Mouse (Mus musculus): ENCODE data around the gene Atad2b. TPM values are rescaled to one million over a fixed set of nuclear protein-coding genes. Genes with fewer than 3 reads are reported as not detected.
"Not testable (repeated sequence)": the region's sequence is repeated elsewhere in the genome, so short reads cannot be mapped to it uniquely, and the experiment has no call there.

Gene Atad2b
- polyA plus RNA-seq, 1 experiment from 2014 or later = 19.6 TPM

- 90% methylated on average over 3 of the region's 3 CpGs for WGBS
- H3K9me3 ChIP-seq (ENCODE audit: control insufficient read depth, low read length) = no peaks in the 10 kb centered on the region
- no peaks in the 10 kb centered on the region for H3K4me1 ChIP-seq (ENCODE audit: control insufficient read depth, insufficient read depth, low read length)
- no peaks in the 10 kb centered on the region for H3K36me3 ChIP-seq (ENCODE audit: control insufficient read depth, insufficient read depth, low read length)
- no peak for ATAC-seq (ENCODE audit: insufficient number of reproducible peaks, low FRiP score, low TSS enrichment, low read depth)
- DNase-seq (ENCODE audit: low spot score) = no peak
- H3K27me3 ChIP-seq (ENCODE audit: control insufficient read depth, insufficient read depth, low read length) = no peaks in the 10 kb centered on the region
- no peak overlapping the region for H3K27ac ChIP-seq (replicated peaks; ENCODE audit: low read depth, low read length)
- H3K9ac ChIP-seq (ENCODE audit: low read length) = no peak overlapping the region
- H3K4me3 ChIP-seq (ENCODE audit: low read depth, low read length) = no peak overlapping the region
- no peak overlapping the region for H3K4me2 ChIP-seq (ENCODE audit: low read depth, severe bottlenecking)
These were observed 88.2 kb downstream of the Atad2b start for GRCm38 (mm10) chr12:5005338-5005737.

DNA sequence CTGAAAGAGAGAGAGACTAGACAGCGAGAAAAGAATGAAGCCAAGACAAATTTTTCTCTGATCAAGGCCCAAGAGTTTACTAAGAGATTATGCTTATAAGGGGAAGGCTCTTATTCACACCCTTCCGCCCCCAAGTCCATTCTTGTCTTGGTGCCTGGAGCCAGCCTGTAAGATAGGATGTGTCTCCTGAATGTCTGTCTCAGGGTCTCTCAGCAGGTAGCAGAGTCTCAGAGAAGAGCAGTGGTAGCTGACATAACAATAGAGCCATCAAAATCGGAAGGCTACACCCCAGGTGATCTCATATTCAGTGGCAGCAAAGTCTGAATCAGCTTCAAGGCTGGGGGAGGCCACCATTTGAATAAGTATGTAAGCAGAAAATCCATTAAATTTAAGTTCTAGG lies 88.6 kb downstream of the Atad2b start:
- not testable (repeated sequence) for H3K4me2 ChIP-seq (ENCODE audit: low read depth, severe bottlenecking); H3K9ac ChIP-seq (ENCODE audit: low read length)
- 82% methylated on average over 3 of the region's 3 CpGs for WGBS

GRCm38 (mm10) chr12:5008638-5009037 lies 91.5 kb downstream of the Atad2b start:
- not testable (repeated sequence) for H3K9me3 ChIP-seq (ENCODE audit: control insufficient read depth, low read length); H3K27ac ChIP-seq (replicated peaks; ENCODE audit: low read depth, low read length); H3K4me2 ChIP-seq (ENCODE audit: low read depth, severe bottlenecking); H3K9ac ChIP-seq (ENCODE audit: low read length); H3K36me3 ChIP-seq (ENCODE audit: control insufficient read depth, insufficient read depth, low read length); H3K27me3 ChIP-seq (ENCODE audit: control insufficient read depth, insufficient read depth, low read length); DNase-seq (ENCODE audit: low spot score); ATAC-seq (ENCODE audit: insufficient number of reproducible peaks, low FRiP score, low TSS enrichment, low read depth); H3K4me3 ChIP-seq (ENCODE audit: low read depth, low read length); H3K4me1 ChIP-seq (ENCODE audit: control insufficient read depth, insufficient read depth, low read length)
- WGBS = 85% methylated on average over 2 of the region's 2 CpGs

More for the DNA sequence above, 88.6 kb downstream of the Atad2b start:
- ATAC-seq (ENCODE audit: insufficient number of reproducible peaks, low FRiP score, low TSS enrichment, low read depth); H3K9me3 ChIP-seq (ENCODE audit: control insufficient read depth, low read length); DNase-seq (ENCODE audit: low spot score); H3K4me1 ChIP-seq (ENCODE audit: control insufficient read depth, insufficient read depth, low read length); H3K4me3 ChIP-seq (ENCODE audit: low read depth, low read length); H3K27me3 ChIP-seq (ENCODE audit: control insufficient read depth, insufficient read depth, low read length); H3K36me3 ChIP-seq (ENCODE audit: control insufficient read depth, insufficient read depth, low read length); H3K27ac ChIP-seq (replicated peaks; ENCODE audit: low read depth, low read length): not testable (repeated sequence)

DNA sequence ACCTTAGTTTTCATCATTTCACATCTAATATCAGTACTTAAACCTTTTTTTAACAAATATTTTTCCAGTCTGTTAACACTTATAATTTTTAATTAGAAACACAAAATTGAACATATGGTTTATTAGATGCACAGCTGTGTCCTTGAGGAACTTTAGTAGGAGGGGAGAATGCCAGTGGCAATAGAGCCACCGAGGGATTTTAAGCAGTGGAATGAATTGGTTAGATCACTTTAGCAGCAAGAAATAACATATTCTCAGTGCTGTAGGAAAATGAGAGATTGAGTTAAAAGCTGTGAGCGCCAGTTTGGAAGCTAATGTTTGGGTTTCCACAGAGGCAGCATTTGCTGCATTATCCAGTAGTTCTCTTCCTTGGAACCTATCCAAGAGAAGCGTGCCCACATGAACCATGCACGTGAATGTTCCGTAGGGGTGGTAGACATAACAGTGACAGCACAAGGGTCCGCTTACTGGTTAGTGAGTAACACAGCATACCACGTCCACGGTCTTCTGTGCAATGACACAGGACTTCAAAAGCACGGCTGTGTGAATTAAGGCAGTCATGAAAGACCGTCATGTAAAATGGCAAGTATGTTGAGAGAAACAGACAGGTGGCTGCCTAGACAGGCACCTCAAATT lies 108.2 kb downstream of the Atad2b start:
- ATAC-seq (ENCODE audit: insufficient number of reproducible peaks, low FRiP score, low TSS enrichment, low read depth) = no peak
- no peak overlapping the region for H3K4me3 ChIP-seq (ENCODE audit: low read depth, low read length)
- H3K4me1 ChIP-seq (ENCODE audit: control insufficient read depth, insufficient read depth, low read length) = no peaks in the 10 kb centered on the region
- DNase-seq (ENCODE audit: low spot score) = no peak
- H3K9me3 ChIP-seq (ENCODE audit: control insufficient read depth, low read length) = no peaks in the 10 kb centered on the region
- peaks cover 2% of the 10 kb centered on the region; the same call in 1 of the 2 replicates for H3K36me3 ChIP-seq (ENCODE audit: control insufficient read depth, insufficient read depth, low read length)
- H3K4me2 ChIP-seq (ENCODE audit: low read depth, severe bottlenecking) = no peak overlapping the region
- no peaks in the 10 kb centered on the region for H3K27me3 ChIP-seq (ENCODE audit: control insufficient read depth, insufficient read depth, low read length)
- no peak overlapping the region for H3K9ac ChIP-seq (ENCODE audit: low read length)
- no peak overlapping the region for H3K27ac ChIP-seq (replicated peaks; ENCODE audit: low read depth, low read length)
- WGBS = 95% methylated on average over 10 of the region's 10 CpGs

DNA sequence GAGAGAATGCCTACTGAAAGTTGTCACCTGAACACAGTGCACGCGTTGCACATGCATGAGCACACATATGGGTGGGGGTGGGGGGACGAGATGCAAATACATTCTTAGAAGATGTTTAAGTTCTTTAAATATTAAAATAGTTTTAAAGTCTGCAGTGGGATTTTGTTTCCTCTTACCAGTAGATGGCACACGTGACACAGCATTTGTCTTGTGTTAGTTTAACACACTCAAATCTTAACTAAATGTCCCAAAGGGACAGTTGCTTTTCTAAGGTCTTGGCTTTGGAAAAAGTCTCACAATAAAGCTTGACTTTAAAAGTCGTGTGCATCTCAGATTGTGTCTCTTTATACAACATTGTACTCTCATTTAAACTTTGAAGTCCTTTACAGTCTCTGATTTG lies 111.9 kb downstream of the Atad2b start:
- no peak for DNase-seq (ENCODE audit: low spot score)
- WGBS = 90% methylated on average over 5 of the region's 5 CpGs
- no peak overlapping the region for H3K27ac ChIP-seq (replicated peaks; ENCODE audit: low read depth, low read length)

GRCm38 (mm10) chr12:5038008-5038407 lies 120.9 kb downstream of the Atad2b start:
- no peak overlapping the region for H3K27ac ChIP-seq (replicated peaks; ENCODE audit: low read depth, low read length)
- H3K4me3 ChIP-seq (ENCODE audit: low read depth, low read length) = no peak overlapping the region
- no peaks in the 10 kb centered on the region for H3K9me3 ChIP-seq (ENCODE audit: control insufficient read depth, low read length)
- H3K4me2 ChIP-seq (ENCODE audit: low read depth, severe bottlenecking) = no peak overlapping the region
- no peak overlapping the region for H3K9ac ChIP-seq (ENCODE audit: low read length)
- ATAC-seq (ENCODE audit: insufficient number of reproducible peaks, low FRiP score, low TSS enrichment, low read depth) (no peak), DNase-seq (ENCODE audit: low spot score) (no peak)
- no peaks in the 10 kb centered on the region for H3K36me3 ChIP-seq (ENCODE audit: control insufficient read depth, insufficient read depth, low read length)
- 97% methylated on average over 2 of the region's 2 CpGs for WGBS
- H3K4me1 ChIP-seq (ENCODE audit: control insufficient read depth, insufficient read depth, low read length) = no peaks in the 10 kb centered on the region
- H3K27me3 ChIP-seq (ENCODE audit: control insufficient read depth, insufficient read depth, low read length) = no peaks in the 10 kb centered on the region

More for the DNA sequence above, 111.9 kb downstream of the Atad2b start:
- no peaks in the 10 kb centered on the region for H3K9me3 ChIP-seq (ENCODE audit: control insufficient read depth, low read length)
- H3K4me3 ChIP-seq (ENCODE audit: low read depth, low read length) = no peak overlapping the region
- no peak overlapping the region for H3K4me2 ChIP-seq (ENCODE audit: low read depth, severe bottlenecking)
- no peak for ATAC-seq (ENCODE audit: insufficient number of reproducible peaks, low FRiP score, low TSS enrichment, low read depth)
- peaks cover 7% of the 10 kb centered on the region for H3K36me3 ChIP-seq (ENCODE audit: control insufficient read depth, insufficient read depth, low read length)
- no peaks in the 10 kb centered on the region for H3K27me3 ChIP-seq (ENCODE audit: control insufficient read depth, insufficient read depth, low read length)
- H3K9ac ChIP-seq (ENCODE audit: low read length) = no peak overlapping the region
- no peaks in the 10 kb centered on the region for H3K4me1 ChIP-seq (ENCODE audit: control insufficient read depth, insufficient read depth, low read length)

- Histone ChIP-seq H3K27ac (replicated peaks; ENCODE audit: low read depth, low read length) (no peak overlapping the region), H3K4me3 (ENCODE audit: low read depth, low read length) (no peak overlapping the region), H3K9me3 (ENCODE audit: control insufficient read depth, low read length) (no peaks in the 10 kb centered on the region), H3K4me2 (ENCODE audit: low read depth, severe bottlenecking) (no peak overlapping the region), H3K9ac (ENCODE audit: low read length) (no peak overlapping the region), H3K27me3 (ENCODE audit: control insufficient read depth, insufficient read depth, low read length) (no peaks in the 10 kb centered on the region), H3K36me3 (ENCODE audit: control insufficient read depth, insufficient read depth, low read length) (peaks cover 2% of the 10 kb centered on the region; the same call in 1 of the 2 replicates), H3K4me1 (ENCODE audit: control insufficient read depth, insufficient read depth, low read length) (no peaks in the 10 kb centered on the region)
- DNase-seq (ENCODE audit: low spot score) = no peak
- ATAC-seq (ENCODE audit: insufficient number of reproducible peaks, low FRiP score, low TSS enrichment, low read depth) = no peak
- 88% methylated on average over 15 of the region's 15 CpGs for WGBS
These were observed 127.0 kb downstream of the Atad2b start for GRCm38 (mm10) chr12:5044141-5044540.

GRCm38 (mm10) chr12:5048104-5048503 lies 131.0 kb downstream of the Atad2b start:
- no peak overlapping the region for H3K4me3 ChIP-seq (ENCODE audit: low read depth, low read length)
- no peaks in the 10 kb centered on the region for H3K4me1 ChIP-seq (ENCODE audit: control insufficient read depth, insufficient read depth, low read length)
- peaks cover 2% of the 10 kb centered on the region; the same call in 1 of the 2 replicates for H3K36me3 ChIP-seq (ENCODE audit: control insufficient read depth, insufficient read depth, low read length)
- H3K4me2 ChIP-seq (ENCODE audit: low read depth, severe bottlenecking) = no peak overlapping the region
- ATAC-seq (ENCODE audit: insufficient number of reproducible peaks, low FRiP score, low TSS enrichment, low read depth) (no peak), DNase-seq (ENCODE audit: low spot score) (no peak)
- 92% methylated on average over 4 of the region's 4 CpGs for WGBS
- no peak overlapping the region for H3K27ac ChIP-seq (replicated peaks; ENCODE audit: low read depth, low read length)
- peaks cover 6% of the 10 kb centered on the region; the same call in 1 of the 2 replicates for H3K9me3 ChIP-seq (ENCODE audit: control insufficient read depth, low read length)
- H3K27me3 ChIP-seq (ENCODE audit: control insufficient read depth, insufficient read depth, low read length) = no peaks in the 10 kb centered on the region
- H3K9ac ChIP-seq (ENCODE audit: low read length) = no peak overlapping the region

DNA sequence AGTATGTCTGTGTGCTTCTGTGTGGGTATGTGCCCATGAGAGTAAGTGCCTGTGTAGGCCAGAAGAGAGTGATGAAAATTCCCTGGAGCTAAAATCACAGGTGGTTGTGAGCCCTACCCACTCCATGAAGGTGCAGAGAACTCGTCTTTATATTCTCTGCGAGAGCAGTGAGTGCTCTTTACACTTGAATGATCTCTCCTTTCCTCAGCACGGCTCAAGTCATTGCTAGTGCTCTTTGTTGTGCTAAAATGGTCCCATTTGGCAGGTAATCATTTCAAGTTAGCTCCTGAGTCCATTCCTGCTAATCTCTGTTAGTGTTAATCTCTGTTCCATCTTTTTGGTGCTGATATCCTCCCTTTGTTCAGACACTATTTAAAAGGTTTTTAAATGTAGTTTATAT lies 150.4 kb downstream of the Atad2b start:
- H3K4me3 ChIP-seq (ENCODE audit: low read depth, low read length) = no peak overlapping the region
- no peak for DNase-seq (ENCODE audit: low spot score)
- H3K4me1 ChIP-seq (ENCODE audit: control insufficient read depth, insufficient read depth, low read length) = no peaks in the 10 kb centered on the region
- no peaks in the 10 kb centered on the region for H3K9me3 ChIP-seq (ENCODE audit: control insufficient read depth, low read length)
- no peaks in the 10 kb centered on the region for H3K27me3 ChIP-seq (ENCODE audit: control insufficient read depth, insufficient read depth, low read length)
- H3K4me2 ChIP-seq (ENCODE audit: low read depth, severe bottlenecking) = no peak overlapping the region
- no peak for ATAC-seq (ENCODE audit: insufficient number of reproducible peaks, low FRiP score, low TSS enrichment, low read depth)
- no peak overlapping the region for H3K27ac ChIP-seq (replicated peaks; ENCODE audit: low read depth, low read length)
- H3K9ac ChIP-seq (ENCODE audit: low read length) = no peak overlapping the region
- no peaks in the 10 kb centered on the region for H3K36me3 ChIP-seq (ENCODE audit: control insufficient read depth, insufficient read depth, low read length)
- 44% methylated on average over 3 of the region's 3 CpGs for WGBS
